Mouse (Mus musculus): ENCODE results near the gene Tsen54.

DNA sequence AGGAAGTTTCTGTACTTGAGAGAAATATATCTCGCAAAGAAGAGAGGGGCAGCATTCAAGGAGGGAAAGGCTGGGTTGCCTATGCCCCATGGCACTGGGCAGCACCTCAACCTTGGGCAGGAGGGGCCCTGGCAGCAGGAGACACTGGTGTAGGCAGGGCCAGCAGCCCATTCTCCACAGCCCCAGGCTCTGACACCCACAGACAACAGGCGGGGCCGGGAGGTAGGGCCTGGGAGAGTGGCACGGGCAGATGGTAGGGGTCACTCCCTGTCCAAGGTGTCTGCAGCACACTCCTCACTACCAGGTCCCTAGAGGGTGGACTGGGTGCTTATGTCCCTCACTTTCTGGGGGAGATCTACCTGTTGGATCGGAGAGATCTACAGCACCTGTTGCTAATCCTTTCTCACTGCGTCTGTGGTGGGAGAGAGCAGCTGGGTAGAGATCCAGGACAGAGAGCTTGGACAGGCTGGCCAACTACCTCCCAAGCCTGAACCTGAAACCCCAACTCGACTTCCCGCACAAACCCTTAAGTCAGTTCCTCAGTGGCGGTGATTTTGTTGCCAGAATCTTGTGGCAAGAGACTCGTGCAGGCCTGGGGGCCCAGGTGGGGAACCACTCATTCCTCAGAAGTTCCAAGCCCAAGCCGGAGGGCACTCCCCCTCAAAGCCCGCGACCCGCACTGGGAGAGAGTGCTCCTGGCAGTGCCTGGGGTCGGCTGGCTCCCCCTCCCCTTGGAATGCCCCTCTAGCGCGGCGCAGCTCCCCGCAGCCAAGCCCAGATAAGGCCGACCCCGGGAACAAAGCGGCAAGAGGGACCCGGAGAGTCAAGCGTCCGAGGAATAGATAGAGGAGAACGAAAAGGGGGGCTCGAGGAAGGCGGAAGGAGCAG lies 1.7 kb upstream of the Tsen54 start:
- TF ChIP-seq ZC3H11A (IDR thresholded peaks at IDR 0.05; ENCODE audit: borderline replicate concordance, low read depth, low read length) (no peak), ZNF384 (IDR thresholded peaks at IDR 0.05; ENCODE audit: low read depth, low read length) (no peak), CHD2 (IDR thresholded peaks at IDR 0.05; ENCODE audit: low read depth, low read length) (no peak)

All from ES-E14 (cell line).